Mouse (Mus musculus) adrenal gland (tissue): ENCODE results near the gene Cnn2.

Experiments used
- intact Hi-C: fragments of 180-260 bp; cut with DNase I; formaldehyde crosslinking; loops from one replicate; pipeline ENCODE4 v1.15.1; 2025

Cnn2 gene

DNA sequence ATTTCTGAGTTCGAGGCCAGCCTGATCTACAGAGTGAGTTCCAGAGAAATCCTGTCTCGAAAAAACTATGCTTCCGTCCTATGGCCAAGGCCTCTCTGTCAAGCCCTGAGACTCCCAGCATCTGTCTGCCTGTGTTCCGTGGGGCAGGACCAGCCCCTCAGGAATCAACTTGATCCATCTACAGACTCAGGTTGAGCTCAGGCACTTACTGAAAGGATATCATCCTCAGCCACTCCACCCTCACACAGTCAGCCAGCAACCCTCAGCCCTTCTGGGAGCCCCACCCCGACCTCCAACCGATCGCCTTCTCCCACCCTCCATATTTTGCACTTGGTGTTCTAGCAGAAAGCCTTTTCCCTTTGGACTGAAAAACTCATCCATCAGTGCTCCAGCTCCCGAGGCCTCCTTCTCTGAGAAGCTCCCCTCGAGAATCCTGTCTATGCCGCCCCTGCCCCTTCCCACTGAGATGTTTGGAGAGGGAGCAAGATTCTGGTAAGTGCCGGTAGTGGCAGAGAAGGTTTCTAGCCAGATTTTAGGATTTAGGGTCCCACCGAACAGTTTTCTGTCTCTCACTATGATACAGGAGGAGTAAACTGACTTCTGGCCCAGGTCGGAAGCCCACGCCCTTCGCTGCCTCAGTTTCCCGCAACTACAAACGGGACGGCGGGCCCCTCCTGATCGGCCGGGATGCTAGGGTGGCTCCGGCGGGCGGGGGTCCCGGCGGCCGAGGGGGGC is 446 bp upstream of the Cnn2 start:
- intact Hi-C loops, result loop anchor here (5.0 kb wide), 2 partner anchors 124 to 154 kb away; partner anchors contain the start of gene Cbarp

GRCm38 (mm10) chr10:79989272-79989786 is 945 bp downstream of the Cnn2 start:
- intact Hi-C loops, result loop anchor here (5.0 kb wide), 2 partner anchors 123 to 153 kb away; partner anchors contain the start of gene Cbarp

DNA sequence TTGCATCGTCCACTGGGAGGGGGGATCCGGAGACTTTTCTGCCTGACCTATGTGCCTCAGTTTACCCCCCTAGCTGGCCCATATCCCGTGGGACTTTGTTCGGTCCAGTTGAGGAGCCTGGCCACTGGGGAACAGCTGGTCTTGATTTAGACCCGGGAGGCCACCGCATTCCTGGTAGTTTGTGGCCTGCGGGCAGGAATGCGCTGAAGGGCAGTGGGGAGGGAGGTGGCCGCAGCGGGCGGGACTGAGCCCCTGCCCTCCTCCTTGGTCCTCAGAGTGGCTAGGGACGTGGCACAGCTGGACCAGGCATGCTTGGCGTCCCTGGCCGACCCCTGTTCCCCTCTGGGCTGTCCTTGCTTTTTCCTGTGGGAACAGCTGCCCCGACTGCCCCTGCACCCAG is 1.5 kb downstream of the Cnn2 start:
- intact Hi-C loops, result loop anchor here (5.0 kb wide), 2 partner anchors 122 to 152 kb away; partner anchors contain the start of gene Cbarp

DNA sequence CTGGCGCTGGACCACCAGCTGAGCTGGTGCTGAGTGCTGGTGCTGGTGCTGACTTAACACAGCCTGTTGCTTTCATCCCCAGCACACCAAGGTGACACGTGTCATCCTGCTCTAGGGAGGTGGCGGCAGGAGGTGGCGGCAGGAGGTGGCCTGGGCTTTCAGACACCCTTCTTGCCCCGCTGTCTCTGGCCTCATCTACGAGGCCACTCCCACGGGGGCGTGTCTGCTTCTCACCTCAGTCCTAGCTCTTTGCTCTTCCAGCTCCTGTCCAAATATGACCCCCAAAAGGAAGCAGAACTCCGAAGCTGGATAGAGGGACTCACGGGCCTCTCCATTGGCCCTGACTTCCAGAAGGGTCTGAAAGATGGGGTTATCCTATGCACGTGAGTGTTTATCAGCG is 2.7 kb downstream of the Cnn2 start:
- intact Hi-C loops, result no loop called here

DNA sequence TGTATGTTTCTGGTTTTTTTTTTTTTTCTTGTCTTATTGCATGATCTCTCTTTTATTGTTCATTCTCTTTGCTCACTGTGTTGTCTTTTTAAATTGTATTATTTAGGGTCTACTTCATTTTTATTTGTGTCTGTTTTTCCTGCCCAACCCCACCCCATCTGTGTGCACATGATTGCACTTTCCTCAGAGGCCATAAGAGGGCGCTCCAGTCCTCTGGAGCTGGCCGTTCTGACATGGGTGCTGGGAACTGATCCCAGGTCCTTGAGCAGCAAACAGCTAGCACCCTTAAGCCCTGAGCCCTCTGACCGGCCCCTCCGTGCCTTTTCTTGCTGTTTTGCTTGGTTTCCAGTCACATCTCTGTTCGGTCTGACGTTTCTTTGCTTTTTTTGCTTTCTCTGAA is 3.2 kb downstream of the Cnn2 start:
- intact Hi-C loops, result no loop called here

- intact Hi-C loops, result loop anchor here (5.0 kb wide), 1 partner anchor 38 kb away; no protein-coding TSS in a partner anchor
Measured at GRCm38 (mm10) chr10:79994397-79995115, 6.2 kb downstream of the Cnn2 start.

- intact Hi-C loops, result loop anchor here (5.0 kb wide), 1 partner anchor 37 kb away; no protein-coding TSS in a partner anchor
Measured at GRCm38 (mm10) chr10:79995636-79996035, 7.3 kb downstream of the Cnn2 start.

DNA sequence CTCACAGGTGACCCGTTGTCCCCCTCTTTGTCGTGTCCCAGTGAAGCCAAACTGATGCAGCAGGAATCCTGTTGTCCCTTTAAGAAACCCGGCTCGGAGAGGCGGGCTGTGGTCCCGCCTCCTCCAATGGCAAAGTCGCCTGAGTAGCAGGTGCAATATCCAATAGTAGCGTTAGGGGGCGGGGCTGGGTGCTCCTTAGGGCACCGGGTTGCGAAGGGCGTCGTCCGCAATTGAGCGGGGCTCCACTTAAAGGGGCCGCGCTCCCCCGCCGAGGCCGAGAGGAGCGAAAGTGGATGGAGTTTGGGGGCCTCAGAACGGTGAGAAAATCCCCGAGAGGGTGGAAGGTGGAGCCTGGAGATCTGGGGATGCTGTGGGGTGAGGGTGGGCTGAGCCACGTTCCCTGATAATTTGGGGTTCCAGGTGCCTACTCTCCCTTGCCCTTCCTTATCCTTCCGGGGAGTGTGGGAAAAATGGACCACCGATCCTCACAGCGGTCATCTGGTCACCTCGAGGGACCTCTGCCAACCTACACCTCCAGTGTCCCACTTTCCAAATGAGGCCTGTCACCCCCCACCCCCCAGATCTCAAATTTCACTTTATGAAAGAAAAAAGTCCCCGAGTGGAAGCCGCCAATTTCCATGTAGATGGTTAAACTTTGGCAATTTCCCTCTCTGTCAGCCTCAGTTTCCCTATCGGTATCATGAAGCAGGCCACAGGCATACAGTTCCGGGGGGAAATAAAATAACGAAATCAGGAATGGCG is 8.1 kb downstream of the Cnn2 start, which contains the start of gene Abca7:
TSS of gene Abca7 (plus strand) at position 223 of the 762 bp plus-strand sequence.
- intact Hi-C loops, result loop anchor here (5.0 kb wide), 1 partner anchor 36 kb away; no protein-coding TSS in a partner anchor

DNA sequence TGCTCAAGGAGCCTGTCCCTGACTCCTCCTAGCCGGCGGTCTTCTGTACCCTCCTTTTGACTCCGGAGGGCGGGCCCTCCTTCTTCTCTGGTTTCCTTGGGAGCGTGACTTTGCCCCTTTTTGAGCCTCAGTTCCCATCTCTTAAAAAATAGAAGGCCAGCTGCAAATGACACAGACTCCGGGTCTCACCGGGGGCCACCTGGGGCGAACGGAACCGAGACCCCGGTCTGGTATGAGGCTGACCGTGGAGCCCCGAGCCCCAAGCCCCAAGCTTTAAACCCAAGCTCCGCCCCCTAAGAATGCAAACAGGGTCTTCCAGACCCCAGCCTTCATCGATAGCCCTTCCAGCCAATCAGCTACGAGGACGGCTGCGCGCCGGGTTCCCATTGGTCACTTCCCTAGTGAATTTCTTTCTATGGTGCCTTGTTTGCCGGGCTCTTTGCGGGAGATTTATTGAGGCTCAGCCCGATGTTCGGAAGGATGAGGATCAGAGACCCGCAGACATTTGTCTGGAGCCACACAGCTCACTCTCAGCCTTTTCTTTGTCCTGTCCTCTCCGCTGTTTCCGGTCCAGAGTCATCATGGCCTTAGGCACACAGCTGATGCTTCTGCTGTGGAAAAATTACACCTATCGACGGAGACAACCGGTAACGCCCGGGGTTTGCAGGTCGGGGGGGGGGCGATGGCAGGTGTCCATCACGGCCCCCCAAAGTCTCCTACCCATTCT is 8.8 kb downstream of the Cnn2 start:
- intact Hi-C loops, result loop anchor here (5.0 kb wide), 1 partner anchor 35 kb away; no protein-coding TSS in a partner anchor

DNA sequence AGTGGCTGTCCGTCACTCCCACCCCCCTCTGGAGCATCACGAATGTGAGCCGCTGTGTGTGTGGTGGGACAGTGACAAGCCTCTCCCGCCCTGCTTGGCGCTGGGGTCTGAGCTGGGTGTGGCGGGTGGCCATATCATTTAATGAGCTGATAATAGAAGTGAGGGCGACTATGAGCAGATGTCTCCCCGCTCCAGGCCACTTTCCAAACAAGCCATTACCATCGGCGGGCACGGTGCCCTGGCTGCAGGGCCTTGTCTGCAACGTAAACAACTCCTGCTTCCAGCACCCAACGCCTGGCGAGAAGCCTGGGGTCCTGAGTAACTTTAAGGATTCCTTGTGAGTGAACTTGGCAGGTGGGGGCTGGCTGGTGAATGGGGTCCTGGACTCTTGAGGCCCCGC is 9.4 kb downstream of the Cnn2 start:
- intact Hi-C loops, result loop anchor here (5.0 kb wide), 1 partner anchor 34 kb away; no protein-coding TSS in a partner anchor

- intact Hi-C loops, result no loop called here
Measured at GRCm38 (mm10) chr10:80001945-80002344, 13.6 kb downstream of the Cnn2 start.

DNA sequence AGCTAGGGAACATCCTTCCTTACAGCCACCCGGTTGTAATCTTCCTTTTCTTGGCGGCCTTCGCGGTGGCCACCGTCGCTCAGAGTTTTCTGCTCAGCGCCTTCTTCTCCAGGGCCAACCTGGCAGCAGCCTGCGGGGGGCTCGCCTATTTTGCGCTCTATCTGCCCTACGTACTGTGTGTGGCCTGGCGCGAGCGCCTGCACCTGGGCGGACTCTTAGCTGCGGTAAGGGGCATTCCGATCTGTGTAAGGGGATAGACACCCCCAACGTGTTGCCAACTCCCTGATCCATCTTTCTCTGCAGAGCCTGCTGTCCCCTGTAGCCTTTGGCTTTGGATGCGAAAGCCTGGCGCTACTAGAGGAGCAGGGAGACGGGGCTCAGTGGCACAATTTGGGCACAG is 14.4 kb downstream of the Cnn2 start:
- intact Hi-C loops, result no loop called here

DNA sequence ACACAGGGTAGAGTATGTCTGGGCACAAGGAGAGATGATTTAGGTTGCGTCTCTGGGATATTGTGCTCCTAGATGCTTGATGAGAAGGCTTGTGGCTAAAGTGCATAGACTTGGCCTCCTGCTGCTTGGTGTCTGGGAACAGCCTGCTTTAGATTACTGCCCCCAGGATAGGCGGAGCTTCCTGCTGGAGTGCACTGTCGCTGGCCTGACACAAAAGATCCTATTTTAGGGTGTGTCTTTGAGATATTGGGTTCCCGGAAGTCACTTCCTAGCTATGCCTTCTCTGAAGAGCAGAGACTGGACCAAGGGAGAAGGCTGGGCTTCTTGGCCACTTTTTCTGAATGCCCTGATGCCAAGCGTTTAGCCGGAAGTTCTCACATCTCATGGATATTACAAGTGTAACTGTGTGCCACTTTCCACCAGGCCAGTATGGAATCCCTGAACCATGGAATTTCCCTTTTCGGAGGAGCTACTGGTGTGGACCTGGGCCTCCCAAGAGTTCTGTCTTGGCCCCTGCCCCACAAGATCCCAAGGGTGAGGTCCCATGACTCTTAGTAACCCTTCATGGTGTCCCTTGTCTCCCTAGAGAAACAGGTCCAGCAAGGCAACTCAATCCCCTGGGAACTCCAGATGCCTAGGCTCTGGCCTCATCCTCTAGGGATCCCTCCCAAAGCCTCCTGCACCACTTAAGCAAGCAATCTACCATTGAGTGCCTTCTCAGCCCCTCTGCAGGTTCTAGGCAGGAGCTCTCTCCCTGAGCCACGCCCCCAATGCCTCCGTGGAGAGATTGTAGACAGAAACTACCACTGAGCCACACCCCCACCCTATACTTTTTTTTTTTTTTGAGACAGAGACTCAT is 15.2 kb downstream of the Cnn2 start:
- intact Hi-C loops, result no loop called here

GRCm38 (mm10) chr10:80004233-80004705 is 15.9 kb downstream of the Cnn2 start:
- intact Hi-C loops, result no loop called here

- intact Hi-C loops, result no loop called here
Measured at GRCm38 (mm10) chr10:80011740-80012139, 23.4 kb downstream of the Cnn2 start.

- intact Hi-C loops, result no loop called here
Measured at GRCm38 (mm10) chr10:80013609-80014008, 25.2 kb downstream of the Cnn2 start.

DNA sequence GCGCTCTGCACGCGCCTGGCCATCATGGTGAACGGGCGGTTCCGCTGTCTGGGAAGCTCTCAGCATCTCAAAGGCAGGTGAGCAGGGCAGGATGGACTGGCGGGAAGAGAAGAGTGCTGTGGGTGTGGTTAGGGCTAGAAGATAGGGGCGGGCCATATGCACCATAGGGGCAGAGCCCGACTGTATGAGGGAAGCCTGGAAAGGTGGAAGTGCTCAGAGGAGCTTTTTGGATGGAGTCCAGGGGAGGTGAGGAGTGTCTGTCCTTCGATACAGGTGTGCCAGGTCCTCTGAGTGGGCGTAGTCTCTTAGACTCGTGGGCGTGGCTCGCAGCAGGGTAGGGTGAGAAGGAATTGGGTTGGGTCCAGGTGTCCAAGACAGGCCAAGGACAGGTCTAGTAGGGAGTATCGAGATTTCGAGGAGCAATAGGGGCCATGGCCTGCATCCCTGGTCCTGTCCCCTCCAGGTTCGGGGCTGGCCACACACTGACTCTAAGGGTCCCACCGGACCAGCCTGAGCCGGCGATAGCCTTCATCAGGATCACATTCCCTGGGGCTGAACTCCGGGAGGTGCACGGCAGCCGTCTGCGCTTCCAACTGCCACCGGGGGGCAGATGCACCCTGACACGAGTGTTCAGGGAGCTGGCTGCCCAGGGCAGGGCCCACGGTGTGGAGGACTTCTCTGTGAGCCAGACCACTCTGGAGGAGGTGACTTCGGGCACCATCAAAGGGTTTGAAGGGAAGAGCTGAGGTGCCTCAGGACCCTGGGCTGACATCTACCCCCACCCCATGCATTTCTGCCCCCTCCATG is 26.3 kb downstream of the Cnn2 start:
- intact Hi-C loops, result no loop called here

DNA sequence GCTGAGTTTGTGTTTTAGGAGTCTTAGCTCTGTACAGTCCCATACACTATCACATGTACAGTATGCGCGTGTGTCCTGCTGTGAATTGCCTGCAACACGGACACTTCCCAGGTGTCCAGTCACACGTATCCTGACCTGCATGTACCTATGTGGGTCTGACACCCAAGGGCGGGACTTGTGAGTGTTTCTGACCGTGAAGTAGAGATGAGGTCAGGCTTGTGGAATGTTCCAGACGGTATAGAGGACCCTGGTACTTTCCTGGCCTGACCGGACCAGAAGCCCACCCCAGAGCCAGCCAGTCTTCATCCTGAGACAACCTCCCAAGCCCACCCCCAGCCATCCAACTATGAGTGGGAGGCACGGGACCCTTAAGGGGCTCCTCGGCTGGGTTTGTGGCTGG is 27.2 kb downstream of the Cnn2 start:
- intact Hi-C loops, result no loop called here

DNA sequence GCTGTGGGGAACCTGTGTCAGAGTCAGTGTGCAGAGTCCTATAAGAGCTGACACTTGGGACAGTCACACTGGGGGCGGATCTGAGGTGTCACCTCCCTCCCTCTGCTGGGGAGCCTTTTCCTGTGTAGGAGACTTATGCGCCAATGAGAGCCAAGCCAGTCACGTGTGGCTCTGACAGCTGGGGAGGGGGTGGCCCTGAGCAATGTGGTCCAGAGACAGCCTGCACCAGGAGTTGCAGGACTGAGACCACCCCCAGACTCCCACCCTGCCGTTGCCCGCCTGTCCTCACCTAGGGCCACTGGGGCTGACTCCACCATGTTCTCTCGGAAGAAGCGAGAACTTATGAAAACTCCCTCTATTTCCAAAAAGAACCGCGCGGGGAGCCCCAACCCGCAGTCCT is 28.1 kb downstream of the Cnn2 start, which contains the start of gene Arhgap45:
TSS of gene Arhgap45 (plus strand) at position 143 of the 400 bp plus-strand sequence.
- intact Hi-C loops, result no loop called here
